ENCODE assay signal across 35 mouse cellular contexts in genomic region chr4:55724286-55724685, GRCm38 (mm10).
"Had no signal": no experiment of that assay in that cellular context is flagged by ENCODE, and none has a peak within 500 bp of the region (broad histone marks: within the 10 kb centered on the region; RNA-seq: fewer than 3 reads in every experiment).

No protein-coding gene starts in this region.

- H3K4me2 ChIP-seq: heart, embryonic 11.5 days; heart, embryonic 12.5 days; heart, embryonic 13.5 days; heart, embryonic 15.5 days; hindbrain, embryonic 12.5 days; hindbrain, embryonic 13.5 days; hindbrain, embryonic 14.5 days; hindbrain, embryonic 15.5 days; intestine, embryonic 15.5 days; kidney, embryonic 15.5 days had no signal

- H3K27me3 ChIP-seq: hindbrain, embryonic 12.5 days; hindbrain, embryonic 15.5 days; intestine, embryonic 15.5 days; kidney, embryonic 15.5 days had no signal

- H3K9ac ChIP-seq: heart, embryonic 12.5 days; heart, embryonic 13.5 days; heart, embryonic 15.5 days; hindbrain, embryonic 12.5 days; hindbrain, embryonic 13.5 days; hindbrain, embryonic 14.5 days; hindbrain, embryonic 15.5 days; intestine, embryonic 15.5 days; kidney, embryonic 15.5 days had no signal

- H3K4me3 ChIP-seq: heart, embryonic 12.5 days; heart, embryonic 13.5 days; heart, embryonic 15.5 days; hindbrain, embryonic 10.5 days; hindbrain, embryonic 12.5 days; hindbrain, embryonic 13.5 days; hindbrain, embryonic 15.5 days; intestine, embryonic 15.5 days; kidney, embryonic 15.5 days; layer of hippocampus, adult 2 months; left cerebral cortex, adult 2 months had no signal

- ATAC-seq: hindbrain, embryonic 16.5 days; hindbrain, postnatal 0 days; inflammation-experienced regulatory T-cells, adult 6 months; intestine, embryonic 15.5 days; intestine, embryonic 16.5 days; intestine, postnatal 0 days had no signal

- H3K9me3 ChIP-seq: heart, embryonic 12.5 days; heart, embryonic 13.5 days; heart, embryonic 15.5 days; hindbrain, embryonic 10.5 days; hindbrain, embryonic 12.5 days; hindbrain, embryonic 13.5 days; hindbrain, embryonic 15.5 days; intestine, embryonic 15.5 days; kidney, embryonic 15.5 days had no signal

- H3K4me1 ChIP-seq: hindbrain, embryonic 10.5 days; intestine, embryonic 15.5 days had no signal

- DNase-seq: heart, postnatal 10 days; heart, postnatal 14 days; heart, postnatal 36 days; heart, postnatal 4 days; kidney, adult 11 months; kidney, adult 18-20 months; kidney, adult 2 months; kidney, adult 8-10 months; kidney, adult 9 months; kidney, postnatal 10 days; kidney, postnatal 14 days; kidney, postnatal 25 days; kidney, postnatal 36 days; kidney, postnatal 4 days; layer of hippocampus, adult 9-11 months; layer of hippocampus, postnatal 36 days had no signal

- H3K27ac ChIP-seq: heart, embryonic 13.5 days; heart, embryonic 15.5 days; hindbrain, embryonic 10.5 days; hindbrain, embryonic 12.5 days; hindbrain, embryonic 13.5 days; hindbrain, embryonic 14.5 days; hindbrain, embryonic 15.5 days; hindbrain, postnatal 0 days; intestine, embryonic 15.5 days; kidney, embryonic 15.5 days; kidney, postnatal 0 days; layer of hippocampus, adult 2 months; left cerebral cortex, adult 2 months had no signal

- H3K36me3 ChIP-seq: heart, embryonic 12.5 days; heart, embryonic 13.5 days; heart, embryonic 15.5 days; hindbrain, embryonic 10.5 days; hindbrain, embryonic 12.5 days; hindbrain, embryonic 13.5 days; hindbrain, embryonic 15.5 days; intestine, embryonic 15.5 days; kidney, embryonic 15.5 days had no signal
